Mouse (Mus musculus): ENCODE results near the gene 6030408B16Rik.

DNA sequence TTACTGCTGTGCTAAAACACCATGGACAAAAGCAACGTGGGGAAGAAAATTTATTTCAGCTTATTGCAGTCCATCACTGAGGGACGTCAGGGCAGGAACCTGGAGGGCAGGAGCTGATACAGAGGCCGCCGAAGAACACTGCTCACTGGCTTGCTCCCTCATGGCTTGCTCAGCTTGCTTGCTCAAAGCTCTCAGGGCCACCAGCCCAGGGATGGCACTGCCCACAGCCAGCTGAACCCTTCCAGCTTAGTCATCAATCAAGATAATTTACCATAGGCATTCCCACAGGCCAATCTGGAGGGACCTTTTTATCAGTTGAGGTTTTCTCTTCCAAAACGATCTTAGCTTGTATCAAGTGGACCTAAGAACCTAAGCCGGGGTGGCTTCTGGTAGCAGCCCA lies 19.0 kb downstream of the 6030408B16Rik start:
- no peak for TF ChIP-seq EP300 (IDR thresholded peaks at IDR 0.05; ENCODE audit: insufficient read depth, low read depth, low read length)
- no peak for TF ChIP-seq CTCF (IDR thresholded peaks at IDR 0.05; ENCODE audit: low read depth, low read length)
- no peak for TF ChIP-seq POLR2A (IDR thresholded peaks at IDR 0.05; ENCODE audit: insufficient read depth, low read length)
